Mouse (Mus musculus): Measurements from ENCODE around the gene Gorasp1.

DNA sequence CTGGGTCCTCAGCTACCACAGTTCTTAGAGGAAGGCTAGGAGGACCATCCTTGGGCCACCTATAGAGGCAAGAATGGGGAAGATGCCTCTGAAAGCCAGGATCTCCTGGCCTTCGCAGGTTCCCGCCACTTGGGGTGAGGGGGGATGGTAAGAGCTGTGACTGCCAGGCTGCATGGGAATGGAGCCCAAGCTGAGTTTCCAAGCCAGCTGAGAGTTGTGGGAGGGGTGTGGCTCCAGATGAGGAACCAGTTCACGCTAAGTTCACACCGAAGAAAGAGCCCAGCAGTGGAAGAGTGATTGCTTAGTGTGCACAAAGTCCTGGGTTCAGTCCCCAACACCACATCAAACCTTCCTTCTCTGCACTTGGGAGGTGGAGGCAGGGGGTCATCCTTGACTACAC is 24.9 kb upstream of the Gorasp1 start:
- no peak for TF ChIP-seq USF1 (IDR thresholded peaks at IDR 0.05; ENCODE audit: low read depth)
- TF ChIP-seq POLR2AphosphoS2 (IDR thresholded peaks at IDR 0.05; ENCODE audit: insufficient read length, low read depth): no peak
- TF ChIP-seq POLR2A (IDR thresholded peaks at IDR 0.05; ENCODE audit: insufficient read length, low read depth): no peak
- no peak for TF ChIP-seq MAX (IDR thresholded peaks at IDR 0.05; ENCODE audit: low read depth)
- TF ChIP-seq MYOG (IDR thresholded peaks at IDR 0.05; ENCODE audit: control insufficient read depth in 1 of 3, insufficient read depth in 1 of 3, insufficient read length in 2 of 3, low read depth in 2 of 3): no peak
- TF ChIP-seq E2F4 (IDR thresholded peaks at IDR 0.05; ENCODE audit: insufficient read depth): no peak
- no peak for TF ChIP-seq CEBPB (IDR thresholded peaks at IDR 0.05; ENCODE audit: insufficient read depth, poor library complexity, severe bottlenecking)
